16 mouse cellular contexts compared by ENCODE assay signal in genomic region chr5:117457121-117457520, GRCm38 (mm10). TPM values are rescaled to one million over a fixed set of nuclear protein-coding genes. Genes with fewer than 3 reads are reported as not detected.
"Had no signal": no experiment of that assay in that cellular context is flagged by ENCODE, and none has a peak within 500 bp of the region (broad histone marks: within the 10 kb centered on the region; RNA-seq: fewer than 3 reads in every experiment).

No protein-coding gene starts in this region.

- H3K9me3 ChIP-seq: limb, embryonic 10.5 days; liver, embryonic 15.5 days; stomach, embryonic 15.5 days had no signal

- H3K4me3 ChIP-seq: left cerebral cortex, adult 2 months; limb, embryonic 10.5 days; liver, embryonic 15.5 days; midbrain, embryonic 12.5 days; stomach, embryonic 15.5 days had no signal

- H3K4me2 ChIP-seq: liver, embryonic 11.5 days; liver, embryonic 15.5 days; midbrain, embryonic 12.5 days; stomach, embryonic 15.5 days had no signal

- H3K9ac ChIP-seq: liver, embryonic 15.5 days; midbrain, embryonic 12.5 days; stomach, embryonic 15.5 days had no signal

- H3K27ac ChIP-seq: kidney, postnatal 0 days; left cerebral cortex, adult 2 months; limb, embryonic 10.5 days; liver, embryonic 15.5 days; midbrain, embryonic 12.5 days; stomach, embryonic 15.5 days had no signal

- H3K27me3 ChIP-seq: liver, embryonic 15.5 days; midbrain, embryonic 12.5 days; stomach, embryonic 15.5 days had no signal

- H3K4me1 ChIP-seq: stomach, embryonic 15.5 days had no signal

- H3K36me3 ChIP-seq: limb, embryonic 10.5 days; liver, embryonic 15.5 days; midbrain, embryonic 12.5 days; stomach, embryonic 15.5 days had no signal

- DNase-seq: kidney, adult 9 months; kidney, postnatal 4 days; lung, adult 2 months; lung, postnatal 36 days; right cerebral cortex, postnatal 14 days; thymus, adult 2 months; thymus, postnatal 25 days had no signal

- ATAC-seq: intestine, postnatal 0 days; lung, postnatal 0 days had no signal

RNA-seq across cellular contexts. Expression of gene Ksr2, which starts 43.3 kb away (rescaled TPM):
- polyA plus RNA-seq: limb, embryonic 10.5 days had no signal
